Mouse (Mus musculus) v-Abl transformed pro-B cells (cell line): Measurements from ENCODE around the gene Trdmt1.

Source experiments
- in situ Hi-C, 2 experiments: fragments of 400-800 bp; cut with MboI; formaldehyde crosslinking; loops; one replicate each; pipeline ENCODE4 v1.15.1; 2025; ENCODE audit not compliant: unreplicated experiment in 2 of 2

Trdmt1 gene

DNA sequence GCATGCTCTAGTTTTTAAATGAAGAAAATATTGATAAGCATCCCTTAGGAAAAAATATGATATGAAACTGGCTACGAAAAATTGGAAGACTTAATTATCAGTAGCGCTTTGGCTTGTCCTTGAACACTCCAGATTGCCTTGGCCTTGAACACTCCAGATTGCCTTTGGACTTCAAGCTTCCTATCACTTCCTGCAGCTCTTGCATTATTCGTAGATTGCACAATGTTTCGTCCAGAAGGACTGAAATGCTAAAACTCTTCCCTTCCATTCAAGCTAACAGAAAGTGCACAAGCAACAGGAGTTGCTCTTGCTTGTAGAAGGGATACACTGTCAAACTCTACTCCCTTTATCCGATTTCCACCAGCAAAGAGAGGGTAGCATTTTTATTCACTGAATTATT is 14.8 kb upstream of the Trdmt1 start:
- in situ Hi-C loops: loop anchor here (25.0 kb wide), 2 partner anchors 703 to 1922 kb away; partner anchors contain the start of genes Gm17490 (in 1 of the 2) and Il2ra (in 1 of the 2)

DNA sequence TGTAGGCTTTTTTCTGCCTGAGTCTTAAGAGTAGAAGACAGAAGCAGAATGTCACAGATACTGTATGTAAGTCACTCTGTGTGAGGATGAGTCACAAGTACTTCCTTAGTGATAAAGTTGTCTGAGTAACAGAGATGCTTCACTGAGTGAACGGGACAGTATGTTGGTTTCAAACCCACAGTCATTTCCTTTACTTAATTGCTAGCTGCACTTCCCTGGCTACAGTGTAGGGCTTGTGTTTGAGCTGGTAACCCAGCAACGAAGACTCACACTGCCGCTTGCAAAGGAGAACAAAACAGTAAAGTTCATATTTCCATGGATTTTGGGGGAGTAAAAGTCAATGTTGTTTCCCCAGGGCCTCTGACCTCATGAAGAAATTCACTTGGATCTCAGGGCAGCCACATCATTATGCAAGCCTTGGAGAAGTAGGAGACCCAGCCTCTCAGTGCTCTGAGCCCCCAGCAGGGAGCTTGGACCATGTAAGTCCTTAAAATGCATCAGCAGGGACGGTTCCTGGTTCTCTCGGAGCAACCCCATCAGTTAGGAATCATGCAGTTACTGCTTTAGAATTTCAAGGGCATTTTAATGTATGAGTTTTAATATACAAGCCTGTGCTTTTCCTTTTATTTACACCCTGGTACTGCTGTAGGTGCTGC is 14.3 kb upstream of the Trdmt1 start:
- in situ Hi-C loops: loop anchor here (25.0 kb wide), 2 partner anchors 704 to 1921 kb away; partner anchors contain the start of genes Gm17490 (in 1 of the 2) and Il2ra (in 1 of the 2)

DNA sequence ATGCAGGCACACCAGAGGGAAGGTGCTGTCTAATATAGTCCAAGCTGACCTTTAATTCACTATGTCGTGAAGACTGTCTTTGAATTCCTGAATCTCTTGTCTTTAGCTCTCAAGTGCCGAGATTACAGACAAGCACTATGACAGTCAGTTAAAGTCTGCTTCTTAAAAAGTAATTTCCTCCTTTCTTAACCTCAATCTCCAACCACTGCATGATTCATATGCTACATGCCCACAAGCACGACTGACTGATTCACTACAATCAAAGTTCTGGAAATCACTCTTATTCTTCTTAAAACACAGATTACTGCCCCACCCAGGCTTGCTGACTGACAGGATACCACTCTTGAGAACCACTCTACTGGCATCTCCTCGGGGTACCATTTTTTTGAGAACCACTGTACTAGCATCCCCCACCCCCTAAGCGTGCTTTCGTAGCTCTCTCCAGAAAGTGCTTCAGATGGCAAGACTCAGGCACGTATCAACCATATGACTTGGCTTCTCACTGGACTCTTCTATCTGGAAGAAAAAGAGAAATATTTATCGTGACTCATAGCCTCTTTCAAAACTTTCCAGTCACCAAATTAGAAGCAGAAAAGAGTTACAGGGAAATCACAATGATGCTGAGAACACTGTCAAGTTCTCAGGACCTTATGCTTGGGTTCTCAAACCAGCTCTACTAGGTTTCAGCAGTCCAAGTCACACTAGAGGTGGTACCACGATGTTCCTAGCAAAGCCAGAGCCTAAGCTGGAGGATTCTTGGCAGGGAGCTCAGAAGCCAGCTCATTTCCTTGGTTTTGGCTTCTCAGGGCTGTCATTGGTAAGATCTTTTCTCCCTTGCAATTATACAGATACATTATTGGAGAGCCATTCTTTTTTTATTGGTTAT is 12.9 kb upstream of the Trdmt1 start:
- in situ Hi-C loops: loop anchor here (25.0 kb wide), 2 partner anchors 705 to 1920 kb away; partner anchors contain the start of genes Gm17490 (in 1 of the 2) and Il2ra (in 1 of the 2)

DNA sequence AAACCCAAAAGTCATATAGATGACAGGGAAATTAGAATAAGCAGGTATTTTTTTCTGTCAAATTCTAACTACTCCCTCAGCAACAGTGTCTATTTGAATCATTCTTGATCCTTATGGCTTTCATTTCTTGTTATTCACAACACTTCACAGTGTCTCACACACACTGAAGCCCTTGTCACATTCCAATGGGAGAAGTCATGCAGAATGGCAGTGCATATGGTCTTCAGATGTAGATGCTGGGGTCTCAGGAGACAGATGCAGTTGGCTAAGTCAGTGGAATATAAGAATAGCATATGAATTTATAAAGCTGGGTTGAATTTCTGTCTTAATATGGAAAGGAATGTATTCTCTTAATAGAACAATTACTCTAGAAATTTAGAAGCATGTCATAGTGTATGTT is 11.8 kb upstream of the Trdmt1 start:
- in situ Hi-C loops: loop anchor here (25.0 kb wide), 2 partner anchors 706 to 1919 kb away; partner anchors contain the start of genes Gm17490 (in 1 of the 2) and Il2ra (in 1 of the 2)

DNA sequence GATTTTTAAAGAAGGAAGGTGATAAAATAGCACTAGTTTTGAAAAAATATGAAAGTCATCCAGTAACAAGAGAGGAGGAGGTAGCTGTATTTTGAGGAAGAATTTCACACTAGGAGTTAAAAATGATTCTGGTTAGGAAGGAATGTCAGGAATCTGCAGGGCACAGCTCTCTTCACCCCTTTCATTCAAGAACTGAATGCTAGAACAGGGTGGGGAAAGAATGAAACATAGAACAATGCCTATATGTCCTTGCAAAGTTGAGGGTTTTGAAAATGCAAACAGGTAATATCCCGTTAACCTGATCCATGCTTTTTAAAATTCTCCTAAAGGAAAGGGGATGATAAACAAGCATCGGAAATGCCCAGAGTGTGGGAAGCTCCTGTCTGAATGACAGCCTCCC is 9.5 kb upstream of the Trdmt1 start:
- in situ Hi-C loops: loop anchor here (25.0 kb wide), 2 partner anchors 708 to 1917 kb away; partner anchors contain the start of genes Gm17490 (in 1 of the 2) and Il2ra (in 1 of the 2)

DNA sequence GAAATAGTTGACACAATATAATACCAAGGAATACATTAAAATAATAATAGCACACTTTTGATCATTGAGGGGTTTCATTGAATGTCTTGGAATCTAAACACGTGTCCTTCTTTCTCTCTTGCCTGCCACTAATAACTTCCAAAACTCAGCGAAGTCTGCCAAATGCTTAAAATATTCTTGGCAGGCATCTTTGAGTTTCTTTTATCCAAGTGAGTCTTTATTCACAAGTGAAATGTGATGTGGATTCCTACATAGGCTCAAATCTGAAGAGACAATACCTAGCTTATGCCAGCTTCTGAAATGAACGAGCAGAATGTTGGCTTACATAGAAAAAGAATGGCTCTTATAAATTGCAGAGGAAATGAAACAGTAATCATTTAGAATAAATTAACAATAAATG is 4.3 kb upstream of the Trdmt1 start:
- in situ Hi-C loops: loop anchor here in 1 of 2 experiments (10.0 kb wide), 2 partner anchors 134 to 1506 kb away; partner anchors contain the start of gene Nsun6

DNA sequence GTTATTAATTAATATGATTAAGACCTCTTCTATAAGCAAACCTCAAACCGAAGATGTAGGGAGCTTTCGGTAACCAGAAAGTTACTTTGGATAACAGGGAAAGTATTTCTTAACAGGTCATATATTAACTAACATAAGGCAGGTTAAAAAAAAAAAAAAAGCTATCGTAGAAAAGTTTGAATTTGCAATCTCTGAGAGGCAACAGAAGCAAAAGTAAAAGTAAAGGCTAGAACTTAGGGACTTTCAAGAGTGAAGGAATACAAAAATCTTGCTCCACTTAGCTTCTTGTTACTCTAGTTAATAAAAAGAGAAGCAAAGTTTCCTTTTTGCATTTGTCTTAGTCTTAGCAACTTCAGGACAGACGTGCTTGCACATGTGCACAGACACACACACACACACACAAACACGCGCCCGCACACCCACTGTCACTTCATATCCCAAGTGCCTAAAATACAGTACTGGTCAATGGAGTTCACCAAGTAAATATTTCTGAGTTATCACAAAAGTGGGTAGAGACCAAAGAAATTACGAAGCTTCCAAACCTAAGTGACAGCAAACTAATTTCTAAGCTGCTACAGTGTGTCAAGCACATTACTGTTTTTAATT is 846 bp downstream of the Trdmt1 start:
- in situ Hi-C loops: loop anchor here in 1 of 2 experiments (10.0 kb wide), 2 partner anchors 129 to 1511 kb away; partner anchors contain the start of gene Nsun6

DNA sequence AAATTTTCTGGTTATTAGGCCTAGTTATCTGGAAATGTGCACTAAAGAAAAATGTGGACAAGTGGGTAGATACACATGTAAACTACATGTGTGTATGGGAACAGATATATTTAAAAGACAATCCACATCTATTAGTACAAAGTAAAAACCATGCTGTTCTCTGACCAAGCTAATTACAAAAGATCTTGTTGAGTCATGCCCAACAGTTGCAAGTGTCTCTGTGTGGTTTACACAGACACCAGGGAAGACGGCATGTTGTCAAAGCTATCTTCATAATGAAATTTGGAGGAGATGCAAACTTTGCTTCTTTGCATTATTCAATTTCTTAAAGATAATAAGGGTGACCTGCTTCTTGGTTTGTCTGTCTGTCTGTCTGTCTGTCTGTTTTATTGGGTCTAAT is 4.6 kb downstream of the Trdmt1 start:
- in situ Hi-C loops: loop anchor here (5.0 to 10.0 kb wide), 4 partner anchors 125 to 1515 kb away; partner anchors contain the start of gene Nsun6 (in 1 of the 2)

DNA sequence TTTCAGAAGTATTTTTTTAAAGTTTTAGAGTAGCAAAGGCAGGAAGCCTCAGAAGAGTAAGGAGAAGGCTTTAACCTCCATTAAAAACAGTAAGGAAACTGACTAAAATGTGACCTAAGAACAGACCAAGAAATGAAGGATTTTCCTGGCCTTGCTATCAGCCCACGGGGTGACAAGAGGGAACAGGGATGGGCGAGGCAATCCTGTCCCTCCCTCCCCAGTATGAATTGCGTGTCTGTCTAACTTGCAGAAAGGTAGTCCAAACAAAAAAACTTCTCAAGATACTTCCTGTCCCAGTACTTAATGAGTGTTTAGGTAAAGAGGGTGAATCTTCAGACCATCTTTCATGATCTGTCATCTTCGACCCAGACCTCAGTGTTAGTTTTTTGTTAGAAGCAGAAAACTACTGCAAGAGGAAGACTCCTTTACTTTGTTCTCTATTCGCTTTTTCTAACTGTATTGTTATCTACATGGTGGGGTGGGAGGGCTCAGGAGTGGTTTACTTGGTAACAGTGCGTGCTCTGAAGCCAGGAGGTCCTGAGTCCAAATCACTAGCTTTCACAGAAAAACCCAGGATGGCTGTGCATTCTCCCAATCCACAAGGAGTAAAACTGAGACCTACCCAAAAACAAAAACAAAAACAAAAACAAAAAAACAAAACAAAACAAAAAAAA is 5.6 kb downstream of the Trdmt1 start:
- in situ Hi-C loops: loop anchor here (5.0 to 10.0 kb wide), 3 partner anchors 124 to 242 kb away; no protein-coding TSS in a partner anchor

DNA sequence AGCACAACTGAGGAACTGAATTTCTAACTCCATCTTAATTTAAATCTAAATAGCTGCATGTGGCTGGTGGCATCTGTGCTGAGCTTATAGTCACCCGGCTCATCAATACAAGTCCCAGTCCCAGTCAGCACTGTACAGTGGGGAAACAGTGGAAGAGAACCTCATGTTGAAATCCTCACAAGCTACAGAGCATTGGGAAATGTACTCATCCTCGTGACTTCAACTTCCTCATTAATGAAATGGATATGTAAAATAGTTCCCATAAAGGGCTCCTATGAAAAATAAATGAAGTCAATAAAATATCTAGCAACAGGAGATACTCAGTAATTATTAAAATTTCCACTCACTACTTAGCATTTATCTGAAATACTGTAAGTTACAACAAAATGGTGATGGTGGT is 6.2 kb downstream of the Trdmt1 start:
- in situ Hi-C loops: loop anchor here (5.0 to 10.0 kb wide), 3 partner anchors 123 to 241 kb away; no protein-coding TSS in a partner anchor

DNA sequence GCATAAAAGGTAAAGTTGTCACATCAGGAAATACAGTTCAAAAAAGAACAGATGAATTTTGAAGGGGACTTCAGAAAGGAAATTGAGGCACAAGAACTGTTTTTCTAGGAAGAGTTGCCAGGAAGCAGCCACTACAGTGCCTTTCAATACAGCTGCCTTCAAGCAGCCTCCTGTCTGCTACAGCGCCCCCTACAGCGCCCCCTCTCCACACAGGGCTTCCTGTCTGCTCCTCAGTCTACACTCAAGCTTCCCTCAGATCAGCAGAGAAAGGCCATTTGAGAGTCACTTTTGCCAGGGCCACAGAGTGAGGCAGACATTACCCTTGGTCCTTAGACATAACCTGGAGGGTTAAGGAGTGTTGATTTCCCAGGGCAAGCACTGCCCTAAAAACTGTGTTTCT is 6.7 kb downstream of the Trdmt1 start:
- in situ Hi-C loops: loop anchor here (5.0 to 10.0 kb wide), 3 partner anchors 123 to 240 kb away; no protein-coding TSS in a partner anchor

DNA sequence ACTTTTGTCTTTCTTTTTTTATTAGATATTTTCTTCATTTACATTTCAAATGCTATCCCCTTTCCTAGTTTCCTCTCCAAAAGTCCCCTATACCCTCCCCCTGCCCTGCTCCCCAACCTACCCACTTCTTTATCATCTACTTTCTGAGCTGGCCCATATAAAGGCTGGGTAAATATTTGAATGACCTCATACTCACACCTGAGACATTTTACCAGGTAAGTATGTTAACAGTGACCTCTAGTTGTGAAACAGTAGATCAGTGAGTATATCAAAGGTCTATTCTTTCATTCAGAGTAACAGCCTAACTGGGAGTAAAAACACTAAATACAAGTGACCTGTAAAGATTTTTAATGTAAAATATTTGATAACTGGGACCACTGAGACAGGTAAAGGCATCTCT is 7.7 kb downstream of the Trdmt1 start:
- in situ Hi-C loops: loop anchor here (5.0 to 10.0 kb wide), 3 partner anchors 122 to 239 kb away; no protein-coding TSS in a partner anchor

DNA sequence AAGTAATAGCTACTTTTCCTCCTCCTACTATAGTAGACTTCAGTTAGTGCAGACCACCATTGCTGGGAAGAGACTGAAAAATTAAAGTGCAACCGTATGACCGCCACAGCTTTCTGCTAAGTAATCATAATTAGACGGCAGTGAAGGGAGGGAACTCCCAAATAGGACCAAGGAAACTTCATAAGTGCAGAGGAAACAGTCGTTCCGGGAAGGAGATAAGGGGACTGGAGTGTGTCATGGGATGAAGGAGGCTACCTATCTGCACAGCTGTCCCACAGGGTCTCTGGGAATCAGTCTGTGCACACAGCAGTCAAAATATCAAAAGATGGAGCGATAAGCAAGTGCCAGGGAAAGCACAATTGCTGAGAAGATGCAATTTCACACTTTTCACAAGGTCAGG is 13.8 kb downstream of the Trdmt1 start:
- in situ Hi-C loops: loop anchor here in 1 of 2 experiments (10.0 kb wide), 1 partner anchor 116 kb away; no protein-coding TSS in a partner anchor

DNA sequence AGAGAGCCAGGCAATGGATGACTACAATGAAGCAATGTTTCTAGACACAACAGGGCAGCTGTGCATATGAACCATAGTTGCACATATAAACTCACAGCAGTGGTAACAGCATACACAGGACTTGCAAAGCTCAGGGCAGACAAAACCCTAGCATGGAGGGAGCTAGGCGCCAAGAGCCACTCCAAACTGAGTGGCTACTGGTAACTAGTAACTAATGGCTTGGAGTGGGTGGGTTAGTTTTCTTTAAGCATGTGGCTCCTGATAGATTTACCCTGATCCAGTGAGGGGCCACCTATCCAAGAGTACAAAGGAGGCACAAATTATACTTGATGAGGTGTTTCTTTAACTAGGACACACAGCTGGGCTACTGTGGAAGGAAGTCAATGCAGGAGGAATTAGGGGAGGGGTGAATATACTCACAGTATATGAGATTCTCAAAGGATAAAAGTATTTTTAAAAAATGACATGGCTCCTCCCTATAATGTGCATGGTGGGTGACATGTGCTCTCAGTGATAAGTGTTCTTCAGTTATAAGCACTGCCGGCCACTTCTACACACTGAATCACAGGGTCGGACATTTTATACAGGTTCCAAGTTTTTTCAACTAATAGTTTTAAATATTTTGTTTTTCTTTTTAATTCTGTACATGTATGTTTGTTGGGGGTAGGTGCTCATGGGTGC is 15.1 kb downstream of the Trdmt1 start:
- in situ Hi-C loops: no loop called here

DNA sequence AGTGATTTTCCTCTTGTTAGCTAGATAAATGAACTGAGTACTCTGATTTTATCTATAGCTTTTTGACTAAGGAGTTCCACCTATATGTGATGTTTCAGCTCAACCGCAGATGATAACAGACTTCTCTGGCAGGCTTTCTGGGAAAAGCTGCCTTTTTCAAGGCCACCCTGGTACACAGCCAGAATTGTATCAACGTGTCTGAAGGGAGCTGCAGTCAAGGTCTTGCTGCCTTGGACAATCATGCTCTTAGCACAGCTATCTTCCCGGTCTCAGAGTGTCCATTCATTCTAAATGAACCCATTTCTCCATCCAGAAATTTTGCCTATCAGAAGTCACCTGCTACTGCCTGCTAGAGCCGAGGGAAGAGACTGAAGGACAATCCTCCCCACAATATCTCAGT is 16.9 kb downstream of the Trdmt1 start:
- in situ Hi-C loops: no loop called here

DNA sequence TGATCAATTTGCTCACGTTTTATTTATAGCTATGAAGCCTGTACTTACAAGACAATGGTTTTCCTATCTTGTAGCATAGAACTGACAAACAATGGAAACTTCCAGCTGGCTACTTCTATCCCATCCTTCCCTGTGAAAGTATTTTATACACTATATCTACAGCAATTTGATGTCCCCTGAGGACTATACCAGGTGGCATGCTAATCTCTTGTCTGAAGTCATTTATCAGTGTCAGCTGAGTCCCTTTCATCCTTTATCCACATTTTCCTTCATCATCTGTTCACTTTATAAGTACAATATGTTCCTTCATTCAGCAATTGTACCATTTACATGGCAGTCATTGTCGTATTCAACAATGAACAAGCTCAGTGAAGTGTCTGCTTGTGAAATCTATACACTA is 17.3 kb downstream of the Trdmt1 start:
- in situ Hi-C loops: no loop called here

DNA sequence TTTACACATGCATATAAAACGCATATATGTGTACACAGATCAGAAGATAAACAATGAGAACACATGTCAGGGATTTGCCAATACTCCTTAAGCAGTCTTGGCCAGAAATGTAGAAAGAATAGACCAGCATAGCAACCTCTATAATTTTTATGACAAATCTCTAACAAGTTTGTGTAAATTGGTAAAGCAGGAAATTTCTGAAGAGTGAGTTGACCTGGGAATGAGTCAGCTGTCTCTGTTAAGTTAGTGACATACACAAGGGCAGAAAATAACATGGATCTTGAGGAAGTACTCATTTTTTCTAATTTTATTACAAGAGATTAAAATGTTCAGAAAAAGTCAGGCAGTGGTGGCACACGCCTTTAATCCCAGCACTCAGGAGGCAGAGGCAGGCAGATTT is 18.3 kb downstream of the Trdmt1 start:
- in situ Hi-C loops: no loop called here

DNA sequence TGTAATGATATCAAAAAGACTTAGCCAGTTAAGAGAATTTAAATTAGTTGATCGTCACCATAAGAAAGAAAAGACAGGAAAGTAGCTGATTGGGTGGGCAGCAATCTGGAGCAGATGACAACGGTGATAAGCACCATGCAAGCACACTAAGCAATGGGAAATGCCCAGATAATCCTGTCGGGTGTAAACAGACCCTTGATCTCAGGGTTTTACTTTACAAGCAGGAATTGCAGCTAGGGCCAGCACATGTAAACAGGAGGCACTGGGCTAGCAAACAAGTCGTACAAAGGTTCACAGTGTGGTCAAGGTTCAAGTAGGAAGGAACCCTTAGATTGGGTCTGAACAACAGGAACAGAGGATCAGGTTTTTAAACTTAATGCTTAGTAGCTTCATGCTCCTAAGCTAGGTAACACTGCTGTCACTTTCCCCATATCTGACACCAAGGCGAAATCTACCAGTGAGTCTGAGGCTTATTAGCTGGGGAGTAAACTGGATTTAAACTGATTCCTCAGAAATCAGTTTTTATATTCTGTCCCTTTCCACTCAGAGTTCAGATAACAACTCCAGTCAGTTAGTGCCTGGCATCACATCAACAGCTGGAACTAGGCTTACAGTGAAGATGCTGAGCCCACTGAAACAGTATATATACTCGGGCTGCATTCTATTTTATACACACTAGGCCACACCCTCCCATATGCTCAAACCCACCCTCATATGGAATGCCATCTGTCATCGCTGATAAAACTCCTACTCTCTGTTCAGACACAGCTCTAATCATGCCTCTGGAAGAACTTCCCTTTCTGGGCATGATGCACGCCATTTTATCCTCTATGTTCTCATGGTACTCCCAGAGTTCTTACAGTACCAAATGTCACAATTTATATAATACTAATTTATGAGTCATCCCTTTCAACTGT is 20.7 kb downstream of the Trdmt1 start:
- in situ Hi-C loops: no loop called here
